Mouse (Mus musculus) liver, adult 2 months (tissue): ENCODE results near the gene Ssmem1.

Experiments
- CTCF ChIP-seq: fragments of 200-500 bp; IDR thresholded peaks from 2 replicates; pipeline ENCODE4 v1.5.1; 2011; ENCODE audit warnings: low read depth, low read length, control low read depth
- POLR2A ChIP-seq: fragments of 200-500 bp; IDR thresholded peaks from 2 replicates; pipeline ENCODE4 v1.6.1; 2011; ENCODE audit warnings: low read length, control low read depth; ENCODE audit not compliant: insufficient read depth; ENCODE audit errors: extremely low read depth

DNA sequence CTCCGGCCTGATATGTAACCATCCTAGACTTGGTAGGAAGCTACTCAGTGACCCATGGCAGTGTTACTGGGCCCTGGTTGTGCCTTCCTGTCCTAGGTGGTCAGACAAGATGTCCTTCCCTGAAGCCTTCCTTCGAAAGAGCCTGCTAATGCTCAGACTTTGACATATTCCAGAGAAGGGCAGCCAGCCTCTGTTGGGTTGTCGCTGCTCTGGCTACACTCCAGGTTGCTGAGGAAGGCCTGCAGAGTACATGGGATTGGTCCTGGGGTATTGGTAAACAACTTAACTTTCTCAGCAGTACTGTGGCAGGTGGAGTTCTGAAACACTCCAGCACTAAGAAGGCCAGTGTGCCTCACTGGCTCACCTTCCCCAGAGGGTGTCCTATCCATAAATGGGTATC lies 30.2 kb upstream of the Ssmem1 start:
- TF ChIP-seq CTCF (no peak), POLR2A (no peak)
